Mouse (Mus musculus): ENCODE measurements at regions not wholly inside any gene's neighbourhood (a gene's known extent, or its start where the extent isn't known, plus 50 kb on each side); places are given as distances from the start of the nearest gene placed in this dataset.

DNA sequence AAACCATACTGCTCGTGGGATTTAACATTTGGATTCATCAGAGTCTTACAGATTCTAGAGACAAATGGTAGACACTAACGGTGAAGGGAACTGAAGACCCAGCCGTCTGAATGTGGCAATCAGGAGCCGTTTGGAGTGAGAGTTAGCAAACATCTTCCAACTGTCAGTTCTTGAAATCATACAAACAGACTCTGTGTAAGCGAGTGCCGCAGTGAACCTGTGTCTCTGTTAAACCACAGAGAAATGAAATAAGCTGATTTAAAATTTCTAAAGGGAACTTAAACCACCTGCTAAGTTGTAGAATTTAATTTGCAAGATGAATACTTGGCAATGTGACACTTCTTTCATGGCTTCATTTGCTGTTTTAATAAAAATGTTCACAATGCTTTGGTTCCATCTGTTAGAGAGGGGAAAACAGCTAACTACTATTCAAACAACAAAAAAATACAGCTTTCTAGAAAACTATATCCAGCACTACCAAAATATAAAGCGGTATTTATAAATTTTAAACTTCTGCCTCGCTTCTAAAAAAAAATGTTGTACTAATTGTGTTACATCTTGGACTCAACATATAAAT lies 78.4 kb upstream of the Tdrd3 start:
- no peak for ATAC-seq (ENCODE audit: low FRiP score, low read depth)
- H3K9me3 ChIP-seq (ENCODE audit: control insufficient read depth, low read length), result no peaks in the 10 kb centered on the region
- no peak overlapping the region for H3K4me2 ChIP-seq (replicated peaks; ENCODE audit: low read depth, low read length, severe bottlenecking)
- H3K4me1 ChIP-seq (ENCODE audit: control insufficient read depth, insufficient read depth, low read length), result no peaks in the 10 kb centered on the region
- H3K27me3 ChIP-seq (ENCODE audit: control insufficient read depth, insufficient read depth, low read length), result no peaks in the 10 kb centered on the region
- H3K27ac ChIP-seq (replicated peaks; ENCODE audit: low read depth, low read length), result no peak overlapping the region
- DNase-seq (ENCODE audit: low spot score), result no peak
- no peak overlapping the region for H3K9ac ChIP-seq (ENCODE audit: low read depth, low read length, severe bottlenecking)
- no peaks in the 10 kb centered on the region for H3K36me3 ChIP-seq (ENCODE audit: control insufficient read depth, insufficient read depth, low read length)
- TF ChIP-seq POLR2A (IDR thresholded peaks at IDR 0.05; ENCODE audit: borderline replicate concordance, extremely low read depth, insufficient read depth, insufficient read length), result no peak
- H3K4me3 ChIP-seq (replicated peaks; ENCODE audit: low read length), result no peak overlapping the region
- 84% methylated on average over 8 of the region's 8 CpGs for WGBS

DNA sequence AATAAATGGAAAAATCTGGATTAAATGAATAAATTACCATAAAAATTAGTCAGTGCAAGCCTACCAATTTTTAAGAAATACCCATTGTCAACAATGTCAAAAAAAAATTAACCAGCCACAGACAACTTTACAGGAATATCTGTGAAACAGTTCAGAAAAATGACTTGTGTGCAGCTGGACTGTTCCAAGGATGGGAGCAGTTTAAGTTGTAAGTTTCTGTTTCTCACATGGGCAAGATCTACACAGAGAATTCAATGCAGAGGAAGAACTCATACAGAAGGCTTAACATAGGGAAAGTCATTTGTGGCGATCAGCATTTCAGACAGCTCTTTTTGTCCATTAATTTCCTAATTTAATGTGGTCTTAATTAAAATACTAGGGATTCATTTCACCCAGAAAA lies 71.9 kb upstream of the Tdrd3 start:
- H3K4me2 ChIP-seq (replicated peaks; ENCODE audit: low read depth, low read length, severe bottlenecking), result no peak overlapping the region
- no peak overlapping the region for H3K4me3 ChIP-seq (replicated peaks; ENCODE audit: low read length)
- H3K9me3 ChIP-seq (ENCODE audit: control insufficient read depth, low read length), result no peaks in the 10 kb centered on the region
- no peak overlapping the region for H3K9ac ChIP-seq (ENCODE audit: low read depth, low read length, severe bottlenecking)
- no peaks in the 10 kb centered on the region for H3K27me3 ChIP-seq (ENCODE audit: control insufficient read depth, insufficient read depth, low read length)
- H3K4me1 ChIP-seq (ENCODE audit: control insufficient read depth, insufficient read depth, low read length), result no peaks in the 10 kb centered on the region
- ATAC-seq (ENCODE audit: low FRiP score, low read depth), result no peak
- H3K27ac ChIP-seq (replicated peaks; ENCODE audit: low read depth, low read length), result no peak overlapping the region
- H3K36me3 ChIP-seq (ENCODE audit: control insufficient read depth, insufficient read depth, low read length), result no peaks in the 10 kb centered on the region
- WGBS, result 85% methylated on average over 1 of the region's 1 CpGs
- TF ChIP-seq POLR2A (IDR thresholded peaks at IDR 0.05; ENCODE audit: borderline replicate concordance, extremely low read depth, insufficient read depth, insufficient read length), result no peak
- no peak for DNase-seq (ENCODE audit: low spot score)

DNA sequence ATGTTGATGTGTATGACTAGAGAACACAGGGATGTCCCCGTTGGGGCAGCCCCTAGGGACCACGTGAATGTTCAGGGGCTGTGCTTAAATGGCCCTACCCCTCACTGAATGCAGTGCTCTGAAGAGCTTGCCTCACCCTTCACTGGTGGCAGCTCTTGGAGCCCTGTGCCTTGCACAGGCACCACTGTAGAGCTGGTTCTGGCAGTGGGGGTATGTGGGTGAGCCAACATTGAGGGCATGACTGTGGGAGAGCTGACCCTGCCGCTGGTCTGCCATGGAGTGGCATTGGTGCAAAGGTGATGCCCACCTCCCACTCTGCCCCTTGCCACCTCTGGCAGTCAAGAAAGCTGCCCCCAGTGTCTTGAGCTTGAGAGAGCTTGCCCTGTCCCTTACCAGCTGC lies 69.6 kb upstream of the Tdrd3 start:
- H3K9me3 ChIP-seq (ENCODE audit: control insufficient read depth, low read length), result no peaks in the 10 kb centered on the region
- no peaks in the 10 kb centered on the region for H3K4me1 ChIP-seq (ENCODE audit: control insufficient read depth, insufficient read depth, low read length)
- no peak overlapping the region for H3K9ac ChIP-seq (ENCODE audit: low read depth, low read length, severe bottlenecking)
- no peaks in the 10 kb centered on the region for H3K36me3 ChIP-seq (ENCODE audit: control insufficient read depth, insufficient read depth, low read length)
- H3K27me3 ChIP-seq (ENCODE audit: control insufficient read depth, insufficient read depth, low read length), result no peaks in the 10 kb centered on the region
- DNase-seq (ENCODE audit: low spot score) (no peak), ATAC-seq (ENCODE audit: low FRiP score, low read depth) (no peak)
- 78% methylated on average over 3 of the region's 3 CpGs for WGBS
- TF ChIP-seq POLR2A (IDR thresholded peaks at IDR 0.05; ENCODE audit: borderline replicate concordance, extremely low read depth, insufficient read depth, insufficient read length), result no peak
- H3K4me3 ChIP-seq (replicated peaks; ENCODE audit: low read length), result no peak overlapping the region
- no peak overlapping the region for H3K4me2 ChIP-seq (replicated peaks; ENCODE audit: low read depth, low read length, severe bottlenecking)
- H3K27ac ChIP-seq (replicated peaks; ENCODE audit: low read depth, low read length), result no peak overlapping the region

DNA sequence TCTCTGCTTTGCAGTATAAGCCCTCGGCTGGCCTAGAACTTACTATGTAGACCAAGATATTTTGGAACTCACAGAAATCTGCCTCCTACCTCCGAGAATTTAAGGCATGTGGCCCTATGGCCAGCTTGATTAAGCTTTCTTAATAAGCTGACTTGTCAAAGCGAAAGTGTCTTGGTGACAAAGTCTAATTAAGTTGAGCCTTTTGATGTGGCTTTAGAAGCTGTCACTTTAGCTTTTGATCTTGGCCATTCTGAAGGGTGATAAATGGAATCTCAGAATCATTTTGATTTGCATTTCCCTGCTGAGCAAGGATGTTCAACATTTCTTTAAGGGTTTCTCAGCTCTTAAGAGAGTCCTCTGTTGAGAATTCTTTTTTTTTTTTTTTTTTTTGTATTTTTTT lies 67.6 kb upstream of the Tdrd3 start:
- WGBS, result 58% methylated on average over 3 of the region's 3 CpGs
- no peaks in the 10 kb centered on the region for H3K9me3 ChIP-seq (ENCODE audit: control insufficient read depth, low read length)
- TF ChIP-seq POLR2A (IDR thresholded peaks at IDR 0.05; ENCODE audit: borderline replicate concordance, extremely low read depth, insufficient read depth, insufficient read length), result no peak

DNA sequence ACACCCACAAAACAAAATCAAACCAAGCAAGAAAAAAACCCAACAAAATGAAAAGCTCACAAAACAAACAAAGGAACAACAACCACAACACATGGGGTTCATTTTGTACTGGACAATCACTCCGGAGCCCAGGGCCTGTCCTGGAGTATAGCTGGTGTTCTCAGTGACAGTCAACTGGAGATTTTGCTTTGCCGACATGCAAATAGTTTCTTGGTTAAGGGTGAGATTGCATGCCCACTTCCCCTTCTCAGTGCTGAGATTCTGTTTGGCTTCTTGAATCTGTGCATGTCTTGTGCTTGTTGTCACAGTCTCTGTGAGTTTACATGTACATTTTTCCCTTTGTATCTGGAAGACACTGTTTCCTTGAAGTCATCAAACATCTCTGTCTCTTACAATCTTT lies 50.6 kb upstream of the Tdrd3 start:
- H3K4me3 ChIP-seq (replicated peaks; ENCODE audit: low read length), result no peak overlapping the region
- no peak overlapping the region for H3K4me2 ChIP-seq (replicated peaks; ENCODE audit: low read depth, low read length, severe bottlenecking)
- 89% methylated on average over 2 of the region's 2 CpGs for WGBS
- no peak for DNase-seq (ENCODE audit: low spot score)
- H3K9me3 ChIP-seq (ENCODE audit: control insufficient read depth, low read length), result no peaks in the 10 kb centered on the region
- H3K36me3 ChIP-seq (ENCODE audit: control insufficient read depth, insufficient read depth, low read length), result no peaks in the 10 kb centered on the region
- TF ChIP-seq POLR2A (IDR thresholded peaks at IDR 0.05; ENCODE audit: borderline replicate concordance, extremely low read depth, insufficient read depth, insufficient read length), result no peak
- H3K27ac ChIP-seq (replicated peaks; ENCODE audit: low read depth, low read length), result no peak overlapping the region
- H3K4me1 ChIP-seq (ENCODE audit: control insufficient read depth, insufficient read depth, low read length), result no peaks in the 10 kb centered on the region
- H3K27me3 ChIP-seq (ENCODE audit: control insufficient read depth, insufficient read depth, low read length), result no peaks in the 10 kb centered on the region
- ATAC-seq (ENCODE audit: low FRiP score, low read depth), result no peak
- no peak overlapping the region for H3K9ac ChIP-seq (ENCODE audit: low read depth, low read length, severe bottlenecking)

More for the DNA sequence above, 67.6 kb upstream of the Tdrd3 start:
- no peaks in the 10 kb centered on the region for H3K4me1 ChIP-seq (ENCODE audit: control insufficient read depth, insufficient read depth, low read length)
- no peaks in the 10 kb centered on the region for H3K27me3 ChIP-seq (ENCODE audit: control insufficient read depth, insufficient read depth, low read length)
- H3K4me3 ChIP-seq (replicated peaks; ENCODE audit: low read length), result no peak overlapping the region
- no peak overlapping the region for H3K9ac ChIP-seq (ENCODE audit: low read depth, low read length, severe bottlenecking)
- H3K36me3 ChIP-seq (ENCODE audit: control insufficient read depth, insufficient read depth, low read length), result no peaks in the 10 kb centered on the region
- DNase-seq (ENCODE audit: low spot score) (no peak), ATAC-seq (ENCODE audit: low FRiP score, low read depth) (no peak)
- no peak overlapping the region for H3K27ac ChIP-seq (replicated peaks; ENCODE audit: low read depth, low read length)
- H3K4me2 ChIP-seq (replicated peaks; ENCODE audit: low read depth, low read length, severe bottlenecking), result no peak overlapping the region
